Mouse (Mus musculus) CH12.LX (cell line): Measurements from ENCODE around the gene Uso1. TPM values are rescaled to one million over a fixed set of nuclear protein-coding genes. Genes with fewer than 3 reads are reported as not detected.

ENCODE experiments used
- DNase-seq: peaks from one replicate; pipeline ENCODE4 v3.0.0-alpha.2; 2013; ENCODE audit errors: extremely low read depth
- H3K27ac ChIP-seq: 2 replicates; pipeline ENCODE4 v1.5.1; 2012; ENCODE audit warnings: low read depth, mild to moderate bottlenecking, control low read depth, moderate library complexity; ENCODE audit not compliant: insufficient read depth
- H3K27me3 ChIP-seq: replicated peaks from 2 replicates; pipeline ENCODE3; 2012; ENCODE audit warnings: inconsistent platforms
- H3K36me3 ChIP-seq, 2 experiments: replicated peaks in 1 of 2; 2 replicates each; pipeline versions ENCODE3 to v1.6.1; 2012; ENCODE audit warnings: inconsistent platforms in 1 of 2, low read length in 1 of 2, mild to moderate bottlenecking in 1 of 2, mixed read lengths in 1 of 2, moderate library complexity in 1 of 2; ENCODE audit not compliant: control insufficient read depth in 1 of 2, insufficient read depth in 1 of 2
- H3K4me1 ChIP-seq, 2 experiments: 2 replicates each; pipeline ENCODE4 v1.6.1; 2012; ENCODE audit warnings: inconsistent platforms in 1 of 2, moderate library complexity in 1 of 2; ENCODE audit not compliant: insufficient read depth in 2 of 2, control insufficient read depth in 1 of 2
- H3K4me2 ChIP-seq: 2 replicates; pipeline ENCODE4 v1.6.1; 2012; ENCODE audit warnings: low read depth, mild to moderate bottlenecking, control low read depth; ENCODE audit not compliant: poor library complexity, insufficient read depth, severe bottlenecking
- H3K4me3 ChIP-seq, 3 experiments: fragments of 150-350 bp in 1 of 3; sonication (generic) in 1 of 3; replicated peaks in 1 of 3; 2 replicates each; pipeline versions ENCODE3 to v1.5.1; 2011 to 2012; ENCODE audit warnings: low read depth in 2 of 3, low read length in 2 of 3, mild to moderate bottlenecking in 2 of 3, moderate library complexity in 2 of 3, control low read depth in 1 of 3, improper control_type of control experiment in 1 of 3, inconsistent platforms in 1 of 3, mixed read lengths in 1 of 3; ENCODE audit not compliant: poor library complexity in 1 of 3
- H3K79me2 ChIP-seq: replicated peaks from 2 replicates; pipeline ENCODE4 v1.6.1; 2012; ENCODE audit warnings: mild to moderate bottlenecking, moderate library complexity; ENCODE audit not compliant: control insufficient read depth, poor library complexity, insufficient read depth, severe bottlenecking; ENCODE audit errors: extremely low read depth
- H3K9ac ChIP-seq: 2 replicates; pipeline ENCODE4 v1.6.1; 2012; ENCODE audit warnings: low read depth, mild to moderate bottlenecking, control low read depth, moderate library complexity; ENCODE audit not compliant: insufficient read depth
- H3K9me3 ChIP-seq: replicated peaks from 2 replicates; pipeline ENCODE3; 2012; ENCODE audit warnings: low read length, inconsistent platforms, mixed read lengths
- BHLHE40 ChIP-seq: IDR thresholded peaks from 2 replicates; pipeline ENCODE4 v1.6.1; 2011; ENCODE audit warnings: mild to moderate bottlenecking, low read depth, low read length, improper control_type of control experiment
- CHD2 ChIP-seq: IDR thresholded peaks from 2 replicates; pipeline ENCODE4 v1.6.1; 2011; ENCODE audit warnings: low read length, improper control_type of control experiment
- ELF1 ChIP-seq: IDR thresholded peaks from 2 replicates; pipeline ENCODE4 v1.6.1; 2014; ENCODE audit warnings: low read depth, mild to moderate bottlenecking, inconsistent platforms, low read length, improper control_type of control experiment
- EP300 ChIP-seq: IDR thresholded peaks from 2 replicates; pipeline ENCODE4 v1.6.1; 2011; ENCODE audit warnings: low read length, improper control_type of control experiment
- ETS1 ChIP-seq: conservative IDR thresholded peaks from 2 replicates; pipeline ENCODE4 v1.6.1; 2012; ENCODE audit warnings: low read depth, mild to moderate bottlenecking, inconsistent platforms, low read length, improper control_type of control experiment, moderate library complexity
- IRF4 ChIP-seq: IDR thresholded peaks from 2 replicates; pipeline ENCODE4 v1.6.1; 2014; ENCODE audit warnings: low read depth, mild to moderate bottlenecking, inconsistent platforms, low read length, improper control_type of control experiment
- KAT2A ChIP-seq: IDR thresholded peaks from 2 replicates; pipeline ENCODE4 v1.6.1; 2012; ENCODE audit warnings: low read length, improper control_type of control experiment, inconsistent platforms; ENCODE audit not compliant: insufficient replicate concordance
- MAZ ChIP-seq: IDR thresholded peaks from 2 replicates; pipeline ENCODE4 v1.6.1; 2012; ENCODE audit warnings: low read depth, mild to moderate bottlenecking, inconsistent platforms, low read length, improper control_type of control experiment, moderate library complexity
- MEF2A ChIP-seq: IDR thresholded peaks from 2 replicates; pipeline ENCODE4 v1.6.1; 2014; ENCODE audit warnings: low read depth, mild to moderate bottlenecking, inconsistent platforms, low read length, improper control_type of control experiment, borderline replicate concordance
- MYC ChIP-seq: IDR thresholded peaks from 2 replicates; pipeline ENCODE4 v1.6.1; 2011; ENCODE audit warnings: low read depth, mild to moderate bottlenecking, improper control_type of control experiment, low read length
- NELFE ChIP-seq: IDR thresholded peaks from 2 replicates; pipeline ENCODE4 v1.6.1; 2011; ENCODE audit warnings: low read depth, low read length, improper control_type of control experiment
- POLR2A ChIP-seq: IDR thresholded peaks from 2 replicates; pipeline ENCODE4 v1.6.1; 2011; ENCODE audit warnings: low read depth, mild to moderate bottlenecking, improper control_type of control experiment, low read length
- TBP ChIP-seq: conservative IDR thresholded peaks from 2 replicates; pipeline ENCODE4 v1.6.1; 2011; ENCODE audit warnings: low read depth, low read length, improper control_type of control experiment
- TCF12 ChIP-seq: IDR thresholded peaks from 2 replicates; pipeline ENCODE4 v1.6.1; 2014; ENCODE audit warnings: low read depth, mild to moderate bottlenecking, inconsistent platforms, low read length, improper control_type of control experiment
- UBTF ChIP-seq: IDR thresholded peaks from 2 replicates; pipeline ENCODE4 v1.6.1; 2012; ENCODE audit warnings: low read depth, mild to moderate bottlenecking, inconsistent platforms, low read length, improper control_type of control experiment, moderate library complexity
- ZC3H11A ChIP-seq: IDR thresholded peaks from 2 replicates; pipeline ENCODE4 v1.6.1; 2012; ENCODE audit warnings: low read depth, mild to moderate bottlenecking, inconsistent platforms, low read length, improper control_type of control experiment
- ZKSCAN1 ChIP-seq: IDR thresholded peaks from 2 replicates; pipeline ENCODE4 v1.6.1; 2012; ENCODE audit warnings: low read depth, inconsistent platforms, low read length, improper control_type of control experiment, borderline replicate concordance
- dilution Hi-C: fragments of 300-500 bp; cut with MboI; formaldehyde crosslinking; loops from 2 replicates; pipeline ENCODE4 v1.14.3; 2020; ENCODE audit warnings: low sequenced_read_pairs; ENCODE audit not compliant: extremely low pct_unique_long_range_greater_than_20kb, extremely low pct_ligation_motif_present
- in situ Hi-C: fragments of 300-500 bp; cut with MboI; formaldehyde crosslinking; loops from 3 replicates; pipeline ENCODE4 v1.14.3; 2019; ENCODE audit warnings: low sequenced_read_pairs, low pct_ligation_motif_present, low pct_unique_long_range_greater_than_20kb, mixed read lengths
- polyA plus RNA-seq: library from polyadenylated mRNA; unstranded; fragments of >175 nt; gene quantifications from 2 replicates; pipeline ENCODE4 v1.2.1, GENCODE M21; 2012; ENCODE audit warnings: low read depth; ENCODE audit not compliant: insufficient read length
- total RNA-seq, 2 experiments: library from RNA; depleted of rRNA; stranded (reverse); fragments of 300-350 nt in 1 of 2; fragments of >200 nt in 1 of 2; gene quantifications; 2 replicates each; pipeline ENCODE4 v1.2.3; 2012 to 2014

Uso1 gene
- total and polyA plus RNA-seq, 3 experiments: 19.9 to 63.7 (median 20.9) TPM

GRCm38 (mm10) chr5:92229514-92229913 lies 91.8 kb downstream of the Uso1 start:
- Histone ChIP-seq H3K27ac (peak overlapping the region; percentile 73; the same call in 1 of the 2 replicates), H3K79me2 (no peaks in the 10 kb centered on the region), H3K9ac (peak overlapping the region; percentile 24), H3K27me3 (no peaks in the 10 kb centered on the region), H3K4me2 (peak overlapping the region; percentile 86), H3K9me3 (no peaks in the 10 kb centered on the region), H3K4me1 (peaks cover 12 to 41% of the 10 kb centered on the region in 2 experiments), H3K36me3 (peaks cover 0 to 12% of the 10 kb centered on the region in 2 experiments), H3K4me3 (no peak overlapping the region)
- peak; percentile 83 for DNase-seq
- TF ChIP-seq BHLHE40 (peak; percentile 29; the same call in 1 of the 2 replicates), MEF2A (peak; percentile 45), MYC (no peak), EP300 (peak; percentile 72), KAT2A (no peak), TBP (0 out of 2 replicates have a peak, but pooled peaks have one; percentile 21), TCF12 (peak; percentile 44; the same call in 1 of the 2 replicates), ZC3H11A (no peak), POLR2A (no peak), ETS1 (peak; percentile 42; the same call in 1 of the 2 replicates), IRF4 (peak; percentile 35; the same call in 1 of the 2 replicates)
- dilution Hi-C loops (no loop called here), in situ Hi-C loops (no loop called here)

GRCm38 (mm10) chr5:92230306-92230705 lies 92.6 kb downstream of the Uso1 start:
- TF ChIP-seq KAT2A: no peak
- no peak for TF ChIP-seq ZKSCAN1
- peak; percentile 68 for TF ChIP-seq ETS1
- TF ChIP-seq TCF12: peak; percentile 73; the same call in 1 of the 2 replicates
- no peak for TF ChIP-seq ELF1
- no peak for TF ChIP-seq ZC3H11A
- 0 out of 2 replicates have a peak, but pooled peaks have one; percentile 20 for TF ChIP-seq BHLHE40
- TF ChIP-seq MYC: no peak
- TF ChIP-seq CHD2: no peak
- TF ChIP-seq NELFE: no peak
- TF ChIP-seq EP300: peak; percentile 15; the same call in 1 of the 2 replicates
- TF ChIP-seq MAZ: no peak
- TF ChIP-seq POLR2A: 0 out of 2 replicates have a peak, but pooled peaks have one; percentile 30
- TF ChIP-seq UBTF: no peak
- H3K9me3 ChIP-seq: no peaks in the 10 kb centered on the region
- H3K4me3 ChIP-seq: peak overlapping the region in 2 of 3 experiments; percentile 26 to 31
- H3K79me2 ChIP-seq: no peaks in the 10 kb centered on the region
- dilution Hi-C loops (no loop called here), in situ Hi-C loops (loop anchor here (10.0 kb wide), 1 partner anchor 46 kb away; no protein-coding TSS in a partner anchor)
- peaks cover 12 to 47% of the 10 kb centered on the region in 2 experiments for H3K4me1 ChIP-seq
- DNase-seq: peak; percentile 73
- peak overlapping the region; percentile 69 for H3K4me2 ChIP-seq
- H3K9ac ChIP-seq: peak overlapping the region; percentile 13; the same call in 1 of the 2 replicates
- peak overlapping the region; percentile 73 for H3K27ac ChIP-seq
- peaks cover 0 to 12% of the 10 kb centered on the region in 2 experiments for H3K36me3 ChIP-seq
- H3K27me3 ChIP-seq: no peaks in the 10 kb centered on the region
